Mouse (Mus musculus): ENCODE measurements around the gene Sod3. TPM values are rescaled to one million over a fixed set of nuclear protein-coding genes. Genes with fewer than 3 reads are reported as not detected.

Gene Sod3
- polyA plus RNA-seq (2012; rRNA removed), result 93.9 and 104 TPM in 2 replicates

DNA sequence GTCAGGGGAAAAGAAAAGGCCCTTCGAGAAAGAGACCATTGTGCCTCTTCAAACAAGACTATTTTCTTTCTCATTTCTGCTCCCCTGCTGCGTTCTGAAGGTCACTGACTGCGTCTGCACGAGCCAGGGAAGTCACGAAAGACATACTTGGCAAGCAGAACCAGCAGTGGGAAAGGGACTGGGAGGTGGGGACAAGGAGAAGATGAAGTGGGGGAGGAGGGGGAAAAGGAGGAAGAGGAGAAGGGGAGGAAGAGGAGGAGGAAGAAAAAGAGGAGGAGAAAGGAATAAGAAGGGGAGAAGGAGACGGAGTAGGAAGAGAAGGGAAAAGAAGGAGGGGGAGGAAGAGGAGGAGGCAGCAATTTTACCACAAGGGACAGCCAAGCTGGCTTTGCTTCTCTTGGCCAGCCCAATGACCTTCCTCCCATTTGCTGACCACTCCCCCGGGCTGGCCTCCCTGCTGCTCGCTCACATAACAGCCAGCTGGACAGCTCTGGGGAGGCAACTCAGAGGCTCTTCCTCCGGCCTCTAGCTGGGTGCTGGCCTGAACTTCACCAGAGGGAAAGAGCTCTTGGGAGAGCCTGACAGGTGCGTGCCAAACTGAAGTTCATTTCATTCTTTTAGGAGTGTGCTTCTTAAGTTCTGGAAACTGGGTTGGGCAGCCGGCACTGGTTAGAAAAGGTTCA is at the start of gene Sod3:
TSS of gene Sod3 (plus strand) at position 324 of the 683 bp plus-strand sequence.

Other genes starting within 250 kb of the Sod3 start
- gene Dhx15, start 173.3 kb upstream of the Sod3 start, polyA plus RNA-seq (2012; rRNA removed), result 25.5 and 33.8 TPM in 2 replicates
- 3.3 and 4.1 TPM in 2 replicates for gene Ccdc149, start 107.7 kb downstream of the Sod3 start, polyA plus RNA-seq (2012; rRNA removed)
- 5.1 and 6.0 TPM in 2 replicates for gene Lgi2, start 202.7 kb downstream of the Sod3 start, polyA plus RNA-seq (2012; rRNA removed)

Measured in ovary, adult 2 months (tissue).